Mouse (Mus musculus) ES-Bruce4 (cell line): ENCODE data around the gene Ier2. TPM values are rescaled to one million over a fixed set of nuclear protein-coding genes. Genes with fewer than 3 reads are reported as not detected.
A peak's percentile ranks its signal among the peaks of the same experiment; 100 is the strongest.

Source experiments
- H3K27ac ChIP-seq: 2 replicates; pipeline ENCODE4 v1.5.1; 2012; ENCODE audit warnings: low read length, inconsistent platforms; ENCODE audit not compliant: insufficient read depth
- H3K27me3 ChIP-seq: 2 replicates; pipeline ENCODE4 v1.6.1; 2012; ENCODE audit warnings: mild to moderate bottlenecking, low read length, inconsistent platforms; ENCODE audit not compliant: control insufficient read depth, poor library complexity, insufficient read depth, severe bottlenecking
- H3K36me3 ChIP-seq: 2 replicates; pipeline ENCODE4 v1.6.1; 2012; ENCODE audit warnings: inconsistent platforms, mild to moderate bottlenecking, low read length, moderate library complexity; ENCODE audit not compliant: control insufficient read depth, poor library complexity, insufficient read depth, severe bottlenecking
- H3K4me1 ChIP-seq: one replicate; pipeline ENCODE4 v1.8.1; 2011; ENCODE audit warnings: low read length; ENCODE audit not compliant: control insufficient read depth, insufficient read depth
- H3K4me3 ChIP-seq: 2 replicates; pipeline ENCODE4 v1.5.1; 2011; ENCODE audit warnings: low read depth, mild to moderate bottlenecking, low read length
- H3K9ac ChIP-seq: 2 replicates; pipeline ENCODE4 v1.6.1; 2012; ENCODE audit warnings: low read depth, mild to moderate bottlenecking, inconsistent platforms; ENCODE audit not compliant: poor library complexity, severe bottlenecking
- H3K9me3 ChIP-seq: replicated peaks from 2 replicates; pipeline ENCODE4 v1.6.1; 2012; ENCODE audit warnings: mild to moderate bottlenecking, low read length, inconsistent platforms; ENCODE audit not compliant: control insufficient read depth, poor library complexity, insufficient read depth, severe bottlenecking
- CTCF ChIP-seq: IDR thresholded peaks from one replicate; pipeline ENCODE4 v1.8.1; 2011; ENCODE audit warnings: low read depth, low read length
- EP300 ChIP-seq: IDR thresholded peaks from 2 replicates; pipeline ENCODE4 v1.6.1; 2011; ENCODE audit warnings: low read depth, low read length; ENCODE audit not compliant: insufficient read depth
- POLR2A ChIP-seq: IDR thresholded peaks from one replicate; pipeline ENCODE4 v1.8.1; 2011; ENCODE audit warnings: low read length; ENCODE audit not compliant: insufficient read depth
- polyA plus RNA-seq: library from polyadenylated mRNA; stranded (reverse); fragments of >200 nt; gene quantifications from 2 replicates; pipeline ENCODE4 v1.2.4, GENCODE M21; 2011; ENCODE audit warnings: low read depth; ENCODE audit not compliant: missing spikeins, insufficient read depth, insufficient read length

The Ier2 gene
- polyA plus RNA-seq, 1 experiment, result 42.8 TPM

DNA sequence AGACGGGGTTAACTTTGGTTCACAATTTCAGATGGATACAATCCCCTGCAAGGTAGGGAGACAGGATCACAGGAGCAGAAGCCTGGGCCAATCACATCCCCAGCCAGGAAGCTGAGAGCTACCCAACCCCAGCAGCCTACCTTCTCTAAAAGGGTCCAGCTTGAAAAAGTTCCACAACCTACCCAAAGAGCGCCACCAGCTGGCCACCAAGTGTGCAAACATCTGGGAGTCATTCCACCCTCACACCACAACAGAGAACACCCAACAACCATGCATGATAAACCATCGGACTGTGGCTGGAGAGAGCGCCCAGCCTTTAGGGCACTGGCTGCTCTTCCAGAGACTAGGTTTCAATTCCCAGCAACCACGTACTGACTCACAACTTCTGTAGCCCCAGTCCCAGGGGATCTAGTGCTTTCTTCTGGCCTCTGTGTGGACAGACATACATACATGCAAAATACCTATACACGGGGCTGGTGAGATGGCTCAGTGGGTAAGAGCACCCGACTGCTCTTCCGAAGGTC, 41.5 kb downstream of the Ier2 start:
- TF ChIP-seq POLR2A, result no peak
- TF ChIP-seq CTCF, result peak; percentile 62
- no peaks in the 10 kb centered on the region for H3K36me3 ChIP-seq
- no peaks in the 10 kb centered on the region for H3K9me3 ChIP-seq
- H3K4me1 ChIP-seq, result peaks cover 3% of the 10 kb centered on the region
- no peak overlapping the region for H3K27ac ChIP-seq
- H3K27me3 ChIP-seq, result no peaks in the 10 kb centered on the region
- no peak overlapping the region for H3K4me3 ChIP-seq
- no peak overlapping the region for H3K9ac ChIP-seq

GRCm38 (mm10) chr8:84617005-84617404, 45.6 kb downstream of the Ier2 start:
- TF ChIP-seq EP300 (no peak), POLR2A (no peak), CTCF (no peak)
- Histone ChIP-seq H3K4me1 (peaks cover 6% of the 10 kb centered on the region), H3K36me3 (no peaks in the 10 kb centered on the region), H3K9ac (peak overlapping the region; percentile 13; the same call in 1 of the 2 replicates), H3K4me3 (peak overlapping the region; percentile 21), H3K27me3 (no peaks in the 10 kb centered on the region), H3K9me3 (no peaks in the 10 kb centered on the region), H3K27ac (no peak overlapping the region)

DNA sequence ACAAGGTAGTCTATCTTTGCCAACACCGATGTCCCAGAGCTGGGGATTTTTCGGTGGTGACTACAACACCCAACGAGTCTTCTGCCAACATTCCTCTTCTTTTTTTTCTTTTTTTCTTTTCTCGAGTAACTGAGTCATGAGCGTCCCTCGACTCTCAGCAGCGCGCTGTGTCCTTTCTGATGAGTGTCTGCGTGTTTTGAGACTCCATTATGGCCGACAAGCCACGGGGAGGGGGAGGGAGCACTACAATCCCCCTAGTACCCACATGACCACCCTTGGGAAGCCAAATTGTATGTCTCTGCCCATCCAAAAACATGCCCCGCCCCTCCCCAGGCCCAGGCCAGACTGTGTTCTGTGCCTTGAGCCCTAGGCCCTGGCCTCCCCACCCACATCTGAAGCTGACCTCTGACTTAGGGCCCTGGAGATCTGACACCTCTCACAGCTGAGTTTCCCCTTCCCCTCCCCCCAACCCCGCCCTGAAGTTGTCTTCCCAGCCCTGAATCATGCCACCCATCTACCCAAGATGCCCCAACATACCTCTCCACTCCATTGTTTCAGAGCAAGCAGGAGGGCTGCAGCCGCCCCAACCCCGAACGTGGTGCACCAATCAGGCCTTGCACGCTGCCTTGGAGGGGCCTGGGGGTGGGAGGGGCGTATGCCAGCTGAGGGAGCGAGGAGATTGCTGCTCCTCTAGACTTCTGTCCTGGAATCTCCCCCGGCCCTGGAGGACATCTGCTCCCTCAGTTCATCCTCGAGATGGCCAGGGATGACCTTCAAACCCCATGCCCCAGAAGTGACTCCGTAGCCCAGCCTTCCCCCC, 46.8 kb downstream of the Ier2 start:
- Histone ChIP-seq H3K27me3 (no peaks in the 10 kb centered on the region), H3K4me3 (no peak overlapping the region), H3K9me3 (no peaks in the 10 kb centered on the region), H3K9ac (0 out of 2 replicates have a peak overlapping the region, but pooled peaks have one; percentile 3), H3K27ac (no peak overlapping the region), H3K4me1 (peaks cover 6% of the 10 kb centered on the region), H3K36me3 (no peaks in the 10 kb centered on the region)
- TF ChIP-seq POLR2A, result no peak
- no peak for TF ChIP-seq CTCF
- no peak for TF ChIP-seq EP300

DNA sequence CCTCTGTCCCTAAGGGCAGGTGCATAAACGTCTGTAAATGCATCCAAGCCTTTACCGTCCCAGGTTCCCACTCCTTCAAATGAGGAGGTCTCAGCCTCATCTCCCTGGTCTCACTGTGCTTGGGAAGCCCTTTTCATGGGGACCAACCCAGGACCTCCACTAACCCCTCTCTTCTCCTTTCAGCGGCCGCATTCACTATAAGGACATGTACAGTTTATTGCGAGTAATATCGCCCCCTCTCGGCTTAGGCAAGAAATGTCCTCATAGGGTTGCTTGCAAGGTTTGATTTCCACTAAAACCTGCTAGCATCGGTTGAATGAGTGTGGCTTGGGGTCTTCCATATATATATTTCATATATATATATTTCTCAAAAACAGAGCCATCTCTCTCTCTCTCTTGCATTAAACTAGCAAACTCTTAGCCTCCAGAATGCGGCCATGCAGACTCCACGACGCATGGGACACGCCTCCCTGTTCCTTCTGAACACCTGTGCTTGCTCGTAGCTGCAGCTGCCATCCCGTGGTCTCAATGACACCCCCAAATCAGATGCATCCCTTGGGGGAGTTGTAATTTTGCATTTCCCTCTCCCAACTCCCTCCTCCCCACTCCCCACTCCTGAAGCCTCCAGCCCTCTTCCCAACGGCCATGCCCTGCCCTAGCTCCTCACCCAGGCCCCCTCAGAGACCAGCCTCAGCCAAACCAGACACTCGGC, 48.0 kb downstream of the Ier2 start:
- Histone ChIP-seq H3K27me3 (no peaks in the 10 kb centered on the region), H3K27ac (no peak overlapping the region), H3K36me3 (no peaks in the 10 kb centered on the region), H3K4me3 (no peak overlapping the region), H3K4me1 (peaks cover 6% of the 10 kb centered on the region), H3K9me3 (no peaks in the 10 kb centered on the region), H3K9ac (no peak overlapping the region)
- TF ChIP-seq CTCF (peak; percentile 26), POLR2A (no peak), EP300 (no peak)

Other genes starting within 250 kb of the Ier2 start
- gene Trmt1, start 23.5 kb upstream of the Ier2 start, polyA plus RNA-seq, result 77.6 and 79.8 TPM in 2 replicates
- gene Nacc1, start 25.0 kb upstream of the Ier2 start, polyA plus RNA-seq, result 89.7 and 97.9 TPM in 2 replicates
- not detected in 2 replicates for gene Lyl1, start 38.6 kb upstream of the Ier2 start, polyA plus RNA-seq
- not detected in 2 replicates for gene G430095P16Rik, start 60.2 kb upstream of the Ier2 start, polyA plus RNA-seq
- 1.2 and 1.8 TPM in 2 replicates for gene Nfix, start 137.5 kb upstream of the Ier2 start, polyA plus RNA-seq
- gene Dand5, start 160.0 kb upstream of the Ier2 start, polyA plus RNA-seq, result 2.5 and 3.1 TPM in 2 replicates
- 19.5 and 20.5 TPM in 2 replicates for gene Gadd45gip1, start 168.7 kb upstream of the Ier2 start, polyA plus RNA-seq
- 68.0 and 76.1 TPM in 2 replicates for gene Rad23a, start 177.8 kb upstream of the Ier2 start, polyA plus RNA-seq
- 507 and 546 TPM in 2 replicates for gene Calr, start 184.1 kb upstream of the Ier2 start, polyA plus RNA-seq
- gene Farsa, start 194.1 kb upstream of the Ier2 start, polyA plus RNA-seq, result 50.8 and 52.6 TPM in 2 replicates
- gene Syce2, start 209.3 kb upstream of the Ier2 start, polyA plus RNA-seq, result 93.8 and 97.1 TPM in 2 replicates
- gene Gcdh, start 231.1 kb upstream of the Ier2 start, polyA plus RNA-seq, result 72.5 and 78.5 TPM in 2 replicates
- not detected in 2 replicates for gene Klf1, start 239.1 kb upstream of the Ier2 start, polyA plus RNA-seq
- 27.5 and 30.9 TPM in 2 replicates for gene Dnase2a, start 245.7 kb upstream of the Ier2 start, polyA plus RNA-seq